Mouse (Mus musculus) adrenal gland, postnatal 36 days (tissue): ENCODE results near the gene Gm10192. TPM values are rescaled to one million over a fixed set of nuclear protein-coding genes. Genes with fewer than 3 reads are reported as not detected.
"Not testable (repeated sequence)": the region's sequence is repeated elsewhere in the genome, so short reads cannot be mapped to it uniquely, and the experiment has no call there.

Experiments
- DNase-seq, 2 experiments: peaks; one replicate each; pipeline ENCODE4 v3.0.0; 2021; ENCODE audit warnings: mixed read lengths in 1 of 2
- long read RNA-seq, 2 experiments: library from polyadenylated mRNA; stranded (forward); transcript quantifications; one replicate each; pipeline ENCODE4 v2.0.0; 2021; ENCODE audit warnings: borderline sequencing depth in 2 of 2
- total RNA-seq, 2 experiments: library from RNA; stranded (reverse); gene quantifications; 2 replicates each; pipeline ENCODE4 v1.2.3; 2021

Gm10192 gene
- not detected for total RNA-seq
- long read RNA-seq, experiment 1: 0 reads
- long read RNA-seq, experiment 2: 0 reads

DNA sequence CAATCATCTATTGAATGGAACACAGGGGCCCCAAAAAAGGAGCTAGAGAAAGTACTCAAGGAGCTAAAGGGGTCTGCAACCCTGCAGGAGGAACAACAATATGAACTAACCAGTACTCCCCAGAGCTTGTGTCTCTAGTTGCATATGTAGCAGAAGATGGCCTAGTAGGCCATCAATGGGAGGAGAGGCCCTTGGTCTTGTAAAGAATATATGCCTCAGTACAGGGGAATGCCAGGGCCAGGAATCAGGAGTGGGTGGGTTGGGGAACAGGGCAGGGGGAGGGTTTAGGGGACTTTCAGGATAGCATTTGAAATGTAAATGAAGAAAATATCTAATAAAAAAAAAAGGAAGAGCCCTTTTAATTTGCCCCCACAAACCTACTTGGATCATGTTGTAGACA is at the start of gene Gm10192:
Gene Gm10192, minus strand, starts transcription at position 101 of the 400 bp plus-strand sequence.
- DNase-seq: not testable (repeated sequence)

DNA sequence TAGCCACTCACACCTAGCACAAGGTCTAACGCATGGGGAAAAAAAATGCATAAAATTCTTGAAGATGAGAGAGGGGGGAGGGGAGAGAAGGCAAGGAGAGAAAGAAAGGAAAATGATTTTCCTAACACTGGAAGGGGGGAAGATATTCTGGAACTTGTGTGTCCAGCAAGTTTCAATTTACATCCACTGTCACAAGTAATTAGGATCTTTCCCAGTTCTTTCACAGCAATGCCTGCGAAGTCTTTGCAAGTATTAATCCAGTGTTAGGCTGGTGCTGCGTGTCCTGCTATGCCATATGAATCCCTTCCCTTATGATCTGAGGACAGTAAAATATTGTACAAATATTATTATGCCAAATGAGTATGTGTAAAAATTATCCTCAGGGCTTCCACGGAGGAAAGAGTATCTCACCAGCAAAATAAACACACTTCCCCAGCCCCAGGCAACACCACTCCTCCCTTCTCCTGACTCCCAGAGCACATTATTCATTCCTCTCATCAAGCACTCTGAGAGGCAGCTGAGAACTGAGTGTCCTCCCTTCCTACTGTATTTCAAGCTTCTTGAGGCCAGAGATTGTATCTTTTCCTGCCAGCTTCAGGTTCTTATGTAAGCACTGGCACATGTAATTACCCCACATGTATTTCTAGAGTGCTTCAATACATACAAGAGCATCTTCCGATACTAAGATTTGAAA is 47.6 kb upstream of the Gm10192 start:
- no peak for DNase-seq

DNA sequence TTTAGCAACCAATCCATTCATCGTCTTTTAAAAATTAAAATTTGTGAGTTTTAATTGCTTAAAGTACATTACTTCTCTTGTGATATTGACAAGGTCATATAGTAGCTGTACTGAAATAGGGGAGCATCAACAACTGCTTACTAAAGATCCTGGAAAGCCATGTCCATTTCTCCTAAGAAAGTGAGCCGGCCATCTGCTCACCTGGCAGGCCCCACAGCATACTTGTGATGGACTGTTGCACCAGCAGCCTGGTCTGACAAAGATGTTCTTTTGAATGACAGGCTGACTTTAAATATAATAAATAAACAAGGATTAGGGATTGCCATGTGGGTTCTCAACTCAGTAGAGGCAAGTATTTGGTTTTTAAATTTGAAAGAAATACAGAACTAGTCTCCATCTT is 36.7 kb upstream of the Gm10192 start:
- DNase-seq: no peak

DNA sequence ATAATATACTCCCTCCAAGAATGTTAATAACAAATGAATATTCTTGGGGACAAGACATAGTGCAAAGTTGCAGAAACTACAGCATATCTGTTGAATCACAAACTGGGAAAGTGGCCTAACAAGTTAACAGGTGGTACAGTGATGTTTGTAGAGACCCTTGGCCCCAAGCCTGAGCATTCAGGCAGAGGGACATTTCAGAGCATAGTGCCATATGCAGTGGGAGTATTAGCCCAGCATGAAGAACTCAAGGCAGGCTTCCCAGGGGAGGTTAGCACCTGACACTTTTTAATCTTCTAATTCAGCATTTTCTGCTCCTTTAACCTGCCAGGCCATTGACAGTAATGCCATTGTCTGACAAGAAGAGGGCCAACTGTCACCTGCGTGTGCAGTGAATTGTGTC is 34.9 kb upstream of the Gm10192 start:
- DNase-seq: no peak

DNA sequence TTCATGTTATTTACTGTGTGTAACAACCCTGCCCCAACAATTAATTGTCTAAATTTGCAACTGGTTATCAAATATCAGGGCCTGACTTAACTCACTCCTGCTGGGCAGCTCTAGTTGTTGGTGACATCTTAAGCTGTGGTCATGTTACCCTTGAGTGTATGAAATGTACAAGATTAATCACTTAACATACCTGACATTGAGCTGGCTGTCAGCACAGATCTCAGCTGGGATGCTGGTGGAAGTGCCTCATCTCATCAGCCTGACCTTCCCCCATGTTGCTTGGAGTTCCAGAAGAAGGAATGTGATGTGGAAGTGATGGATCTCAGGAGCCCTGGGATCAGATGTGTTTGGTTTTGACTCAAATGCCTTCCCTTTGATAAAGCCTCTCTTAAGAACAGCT is 29.5 kb upstream of the Gm10192 start:
- DNase-seq: no peak

DNA sequence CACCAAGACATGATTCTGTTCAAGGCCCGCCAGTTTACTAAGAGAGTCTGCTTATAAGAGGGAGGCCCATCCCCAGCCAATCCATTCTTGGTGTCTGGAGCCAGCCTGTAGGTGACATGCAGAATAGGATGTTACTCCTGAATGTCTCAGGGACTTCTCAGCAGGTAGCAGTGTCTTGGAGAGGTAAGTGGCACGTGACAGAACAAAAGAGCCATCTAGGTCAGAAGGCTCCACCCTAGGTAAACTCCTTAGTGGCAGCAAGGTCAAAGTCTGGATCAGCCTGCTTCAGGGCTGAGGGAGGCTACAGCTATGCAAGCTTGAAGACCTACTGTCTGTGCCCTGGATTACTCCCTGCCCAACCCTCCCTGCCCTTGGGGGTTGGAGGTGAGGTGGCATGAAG is 20.0 kb upstream of the Gm10192 start:
- not testable (repeated sequence) for DNase-seq

DNA sequence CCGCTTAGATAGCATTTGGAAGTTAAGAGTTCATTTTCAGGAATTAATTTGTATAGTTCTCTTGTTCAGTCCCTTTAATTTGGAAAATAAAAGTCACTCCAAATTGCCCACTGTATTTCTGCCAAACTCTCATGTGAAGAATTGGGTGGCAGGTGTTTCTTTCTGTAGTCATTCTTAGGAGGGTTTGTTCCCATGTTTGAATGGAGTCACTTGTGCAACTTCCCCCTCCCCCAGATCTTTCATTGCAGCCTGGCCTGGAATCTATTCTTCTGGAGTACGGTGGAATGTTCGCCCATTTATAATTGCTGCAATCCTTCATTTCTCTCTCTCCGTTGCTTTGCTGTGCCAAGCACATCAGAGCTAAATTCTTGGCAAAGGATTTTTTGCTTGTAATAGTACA is 10.2 kb upstream of the Gm10192 start:
- peak in 1 of 2 experiments; percentile 12 for DNase-seq

DNA sequence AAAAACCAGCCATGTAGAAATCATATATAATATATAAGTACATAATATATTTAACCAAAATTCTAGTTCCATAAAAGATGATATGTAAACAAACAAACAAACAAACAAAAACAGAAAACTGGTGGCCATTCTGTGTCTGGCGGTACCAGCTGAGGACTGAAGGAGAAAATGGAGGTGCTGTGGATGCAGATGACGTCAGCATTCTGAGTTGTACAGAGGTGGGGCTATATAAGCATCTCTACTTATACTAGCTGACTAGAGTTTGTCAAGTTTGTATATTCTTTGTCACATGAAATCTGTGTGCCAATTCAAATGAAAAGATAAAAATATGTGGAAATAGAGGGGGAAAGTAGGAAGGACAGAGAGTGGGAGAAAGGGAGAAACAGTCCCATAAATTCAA is 9.6 kb upstream of the Gm10192 start:
- no peak for DNase-seq

DNA sequence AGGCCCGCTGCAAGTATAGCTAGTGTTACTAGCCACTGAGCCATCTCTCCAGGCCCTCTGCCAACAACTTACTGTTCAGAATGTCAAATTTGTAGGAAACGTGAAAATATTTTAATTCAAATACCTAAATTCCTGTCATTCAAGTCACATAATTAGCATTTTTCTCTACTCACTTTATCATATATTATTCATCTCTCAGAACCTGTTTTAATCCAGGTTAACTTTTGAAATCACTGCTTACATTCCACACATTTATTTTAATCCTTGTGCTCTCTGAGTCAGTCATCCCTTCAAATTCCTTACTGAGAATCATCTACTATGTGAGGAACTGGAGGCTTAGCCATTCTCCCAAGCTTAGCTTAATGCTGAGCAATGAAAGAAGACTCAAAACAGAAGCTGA is 2.6 kb downstream of the Gm10192 start:
- DNase-seq: no peak

DNA sequence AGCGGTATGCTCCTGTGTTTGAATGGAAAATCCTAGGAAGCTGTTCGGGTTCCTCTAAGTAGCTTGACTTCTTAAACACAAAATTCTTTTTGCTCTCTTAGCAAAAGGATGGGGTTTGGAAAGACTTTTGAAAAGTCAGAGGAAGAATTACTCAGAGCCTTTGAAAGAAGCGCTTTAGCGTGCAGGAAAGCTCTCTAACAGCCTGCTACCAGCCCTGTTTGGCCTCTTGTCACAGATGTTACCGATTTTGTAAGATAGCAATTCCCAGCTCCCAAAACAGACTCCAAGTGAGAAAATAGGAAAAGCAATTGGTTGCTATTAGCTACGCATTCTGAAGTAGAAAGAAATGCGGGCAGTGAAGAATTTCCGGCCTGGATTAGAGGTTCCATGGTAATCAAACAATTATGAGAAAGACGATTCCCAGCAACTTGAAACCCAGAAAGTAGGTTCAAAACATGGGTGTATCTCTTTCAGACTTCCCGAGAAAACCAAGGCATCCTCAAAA is 26.1 kb downstream of the Gm10192 start:
- no peak for DNase-seq

DNA sequence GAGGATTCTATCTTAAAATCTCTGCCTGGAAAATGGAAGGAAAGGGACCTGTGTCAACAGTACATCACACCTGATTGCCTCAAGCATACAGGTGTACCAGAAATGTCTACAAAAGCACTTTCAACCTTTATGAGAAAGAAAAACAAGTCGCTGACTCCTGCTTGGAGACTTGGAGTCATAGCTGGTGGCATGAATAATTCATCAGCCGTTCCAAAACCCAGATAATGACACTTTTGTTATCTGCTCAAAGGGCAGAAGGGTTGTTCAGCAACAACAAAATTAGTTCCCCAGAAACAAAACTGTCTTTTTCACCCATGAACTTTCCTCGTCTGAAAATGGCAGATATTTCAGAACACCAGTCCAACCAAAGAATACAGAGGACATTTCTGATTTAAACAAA is 26.9 kb downstream of the Gm10192 start:
- no peak for DNase-seq

DNA sequence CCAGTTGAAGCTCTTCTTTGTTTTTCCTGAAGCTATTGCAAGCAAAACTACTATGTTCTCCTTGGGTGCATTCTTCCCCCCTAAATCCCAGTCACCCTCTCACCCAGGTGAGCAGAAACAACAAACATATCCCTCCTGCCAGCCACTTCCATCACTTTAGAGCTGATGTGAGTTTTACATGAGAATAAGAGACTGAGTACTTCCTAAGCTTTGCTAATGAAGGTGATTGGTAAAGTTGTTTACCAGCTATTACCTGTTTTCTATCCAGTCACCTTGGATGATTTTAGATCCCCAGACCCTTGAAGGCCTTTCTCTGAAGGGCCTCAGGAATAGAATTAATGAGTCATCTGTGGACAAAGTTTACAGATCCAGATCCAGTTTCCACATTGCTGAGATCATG is 29.4 kb downstream of the Gm10192 start:
- DNase-seq: no peak

DNA sequence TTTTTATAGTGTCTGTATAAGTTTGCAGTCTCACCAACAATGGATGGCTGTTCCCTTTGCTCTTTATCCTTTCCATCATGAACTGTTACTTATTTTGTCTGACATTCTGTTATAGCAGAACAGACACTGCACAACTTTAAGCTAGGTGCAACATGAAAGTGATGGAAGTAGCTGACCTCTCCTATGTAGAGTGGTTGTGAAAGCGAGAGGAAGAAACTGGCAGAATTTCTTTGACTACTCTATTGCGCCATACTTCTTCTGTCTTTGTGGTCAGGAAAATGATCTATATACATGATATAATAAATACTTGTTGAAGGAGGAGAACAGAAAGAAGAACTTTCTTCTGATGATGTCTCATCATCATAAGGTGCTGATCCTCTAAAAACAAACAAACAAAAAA is 40.5 kb downstream of the Gm10192 start:
- DNase-seq: no peak
